Mouse (Mus musculus) bone marrow, adult 2 months (tissue): Measurements from ENCODE around the gene Siah2.

Source experiments
- CTCF ChIP-seq: fragments of 200-500 bp; IDR thresholded peaks from 2 replicates; pipeline ENCODE4 v1.5.1; 2011; ENCODE audit warnings: low read length, control low read depth; ENCODE audit not compliant: control insufficient read depth, insufficient read depth
- POLR2A ChIP-seq: fragments of 200-500 bp; IDR thresholded peaks from 2 replicates; pipeline ENCODE4 v1.6.1; 2011; ENCODE audit warnings: low read depth, mild to moderate bottlenecking, control low read depth, low read length, borderline replicate concordance; ENCODE audit not compliant: control insufficient read depth

DNA sequence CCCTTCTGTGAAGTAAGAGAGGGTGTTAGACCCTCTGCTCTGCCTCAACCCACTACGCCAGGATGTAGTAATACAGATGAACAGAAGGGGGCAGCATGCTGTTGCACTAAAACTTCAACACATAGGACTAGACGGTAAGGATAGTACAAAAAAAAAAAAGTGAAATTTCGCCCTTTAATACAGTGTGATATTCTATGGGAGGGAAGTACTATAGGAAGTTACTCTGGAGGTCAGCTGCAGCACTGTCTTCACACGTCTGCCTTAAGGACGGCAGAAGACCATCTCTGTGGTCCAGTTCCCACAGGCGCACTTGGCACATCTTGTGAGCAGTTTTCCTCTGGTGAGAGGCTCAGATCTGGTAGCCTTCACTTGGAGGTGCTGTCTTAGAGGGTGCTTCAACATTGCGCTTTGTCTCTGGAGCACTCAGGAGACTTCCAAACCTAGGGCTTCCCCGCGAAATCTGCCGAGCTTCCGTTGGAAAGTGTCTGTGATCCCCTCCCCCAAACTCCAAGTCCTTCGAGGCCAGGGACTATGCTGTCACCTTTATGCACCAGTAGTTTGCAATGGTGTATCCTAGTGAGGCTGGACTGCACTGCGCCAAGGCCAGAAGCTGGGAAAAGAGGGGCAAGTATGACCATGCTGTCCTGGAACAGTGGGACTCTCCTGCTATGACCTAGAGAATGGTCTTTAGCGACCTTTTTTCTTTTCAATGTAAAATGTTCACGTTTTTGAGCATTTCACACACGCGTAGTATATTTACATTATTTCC, 36.7 kb downstream of the Siah2 start:
- no peak for TF ChIP-seq POLR2A
- TF ChIP-seq CTCF: peak; percentile 30; the same call in 1 of the 2 replicates
